Mouse (Mus musculus) limb, embryonic 13.5 days (tissue): Measurements from ENCODE around the gene Btbd8. TPM values are rescaled to one million over a fixed set of nuclear protein-coding genes. Genes with fewer than 3 reads are reported as not detected.

Experiments
- ATAC-seq: fragments of 200-750 bp; cut with Nextera tagmentation; 2 replicates; pipeline ENCODE4 v1.8.0; 2017; ENCODE audit warnings: low read depth, moderate number of reproducible peaks, moderate TSS enrichment; ENCODE audit not compliant: low FRiP score
- H3K27ac ChIP-seq: fragments of 300-500 bp; sonication (generic); 2 replicates; pipeline ENCODE4 v1.5.1; 2015; ENCODE audit warnings: inconsistent platforms, mild to moderate bottlenecking, moderate library complexity
- H3K27me3 ChIP-seq: fragments of 300-500 bp; sonication (generic); 2 replicates; pipeline ENCODE4 v1.6.1; 2015; ENCODE audit warnings: mild to moderate bottlenecking, inconsistent platforms
- H3K36me3 ChIP-seq: fragments of 300-500 bp; sonication (generic); 2 replicates; pipeline ENCODE4 v1.6.1; 2015; ENCODE audit warnings: inconsistent platforms, mild to moderate bottlenecking, moderate library complexity
- H3K4me1 ChIP-seq: fragments of 300-500 bp; sonication (generic); 2 replicates; pipeline ENCODE4 v1.6.1; 2015; ENCODE audit warnings: inconsistent platforms
- H3K4me2 ChIP-seq: fragments of 300-500 bp; sonication (generic); replicated peaks from 2 replicates; pipeline ENCODE4 v1.6.1; 2015; ENCODE audit warnings: inconsistent platforms, mild to moderate bottlenecking, moderate library complexity
- H3K4me3 ChIP-seq: fragments of 300-500 bp; sonication (generic); 2 replicates; pipeline ENCODE4 v1.5.1; 2015; ENCODE audit warnings: moderate library complexity, mild to moderate bottlenecking, inconsistent platforms
- H3K9ac ChIP-seq: fragments of 300-500 bp; sonication (generic); 2 replicates; pipeline ENCODE4 v1.6.1; 2015; ENCODE audit warnings: mild to moderate bottlenecking, inconsistent platforms
- H3K9me3 ChIP-seq: fragments of 300-500 bp; sonication (generic); 2 replicates; pipeline ENCODE4 v1.6.1; 2016; ENCODE audit warnings: inconsistent platforms
- WGBS: fragments of 180-500 bp; shearing (Covaris S2); methylation state at CpG from one replicate; pipeline ENCODE4 v1.1.7; 2015; 5-methylcytosine and 5-hydroxymethylcytosine counted together
- polyA plus RNA-seq: library from polyadenylated mRNA; unstranded; fragments of >200 nt; fragmentation: Nextera tagmentation; extraction: Ambion mirVana; gene quantifications from 2 replicates; pipeline ENCODE4 v1.2.1, GENCODE M21; 2015

Btbd8 gene
- polyA plus RNA-seq, 1 experiment from 2014 or later = 5.7 TPM

DNA sequence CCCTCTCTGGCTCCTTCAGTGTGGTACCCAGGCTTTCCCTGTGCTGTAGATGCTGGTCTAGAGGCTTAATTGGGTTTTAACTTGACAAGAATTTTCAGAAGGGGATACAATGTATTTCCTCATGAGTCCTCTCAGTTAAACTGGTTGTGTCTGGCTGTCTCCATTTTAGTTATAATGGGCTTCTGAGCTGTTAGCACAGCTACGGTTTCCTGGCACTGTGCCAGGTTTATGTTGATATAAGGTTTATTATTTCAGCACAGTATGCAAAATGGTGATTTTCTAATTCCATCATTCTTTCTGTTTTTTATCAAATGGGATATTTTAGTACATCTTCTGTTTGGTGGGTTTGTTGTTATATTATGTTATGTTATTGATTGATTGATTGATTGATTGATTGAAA, 16.1 kb upstream of the Btbd8 start:
- no peak overlapping the region for H3K27ac ChIP-seq
- 51% methylated on average over 1 of the region's 1 CpGs for WGBS
- no peak for ATAC-seq

DNA sequence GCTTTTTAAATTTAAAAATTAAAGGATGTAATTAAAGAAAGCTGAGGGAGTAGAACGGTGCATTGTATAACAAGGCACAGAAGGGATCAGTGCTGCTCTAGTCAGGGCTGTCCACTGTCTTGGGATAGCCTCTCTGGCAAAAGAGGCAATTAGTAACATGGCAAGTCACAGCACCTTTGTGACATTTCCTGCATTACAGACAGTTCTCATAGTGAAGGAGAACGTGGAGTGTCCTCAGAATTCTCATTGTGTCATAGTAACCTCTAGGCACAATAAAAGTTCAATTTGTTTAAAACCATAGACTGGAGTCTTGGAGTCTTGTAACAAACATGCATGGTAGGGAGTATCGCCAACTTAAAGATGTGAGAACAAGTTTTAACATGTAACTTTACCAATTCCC, 6.5 kb upstream of the Btbd8 start, which contains the start of gene Lpcat2b:
Gene Lpcat2b, plus strand, starts transcription at position 301 of the 400 bp plus-strand sequence.
- Histone ChIP-seq H3K27ac (no peak within 1 kb of the TSS), H3K9me3 (no peaks in the 10 kb centered on the region), H3K27me3 (peaks cover 4% of the 10 kb centered on the region), H3K9ac (no peak within 1 kb of the TSS), H3K36me3 (no peaks in the 10 kb centered on the region), H3K4me1 (no peaks in the 10 kb centered on the region), H3K4me3 (no peak within 1 kb of the TSS), H3K4me2 (no peak within 1 kb of the TSS)
- no peak for ATAC-seq
- WGBS = 73% methylated on average over 3 of the region's 3 CpGs

More for the DNA sequence above, 16.1 kb upstream of the Btbd8 start:
- Histone ChIP-seq H3K9me3 (no peaks in the 10 kb centered on the region), H3K27me3 (0 out of 2 replicates have a peak, but pooled peaks cover 3% of the 10 kb centered on the region), H3K9ac (no peak overlapping the region), H3K4me3 (no peak overlapping the region), H3K4me2 (no peak overlapping the region), H3K36me3 (no peaks in the 10 kb centered on the region), H3K4me1 (no peaks in the 10 kb centered on the region)

DNA sequence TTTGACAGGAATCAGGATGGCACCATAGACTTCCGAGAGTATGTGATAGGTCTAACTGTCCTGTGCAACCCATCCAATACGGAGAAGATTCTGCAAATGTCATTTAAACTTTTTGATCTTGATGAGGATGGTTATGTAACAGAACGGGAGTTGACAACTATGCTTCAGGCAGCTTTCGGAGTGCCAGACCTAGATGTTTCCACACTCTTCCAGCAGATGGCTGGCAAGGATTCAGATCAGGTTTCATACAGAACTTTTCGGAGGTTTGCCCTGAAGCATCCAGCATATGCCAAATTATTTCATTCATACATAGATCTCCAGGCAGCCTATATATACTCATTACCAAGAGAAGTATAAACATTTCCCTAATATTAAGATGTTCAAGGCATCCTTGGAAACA, 3.8 kb upstream of the Btbd8 start:
- Histone ChIP-seq H3K27me3 (0 out of 2 replicates have a peak, but pooled peaks cover 4% of the 10 kb centered on the region), H3K4me1 (peaks cover 11% of the 10 kb centered on the region), H3K27ac (no peak overlapping the region), H3K4me3 (no peak overlapping the region), H3K9ac (no peak overlapping the region), H3K4me2 (no peak overlapping the region), H3K9me3 (no peaks in the 10 kb centered on the region), H3K36me3 (no peaks in the 10 kb centered on the region)
- WGBS = 78% methylated on average over 5 of the region's 5 CpGs
- ATAC-seq = no peak

DNA sequence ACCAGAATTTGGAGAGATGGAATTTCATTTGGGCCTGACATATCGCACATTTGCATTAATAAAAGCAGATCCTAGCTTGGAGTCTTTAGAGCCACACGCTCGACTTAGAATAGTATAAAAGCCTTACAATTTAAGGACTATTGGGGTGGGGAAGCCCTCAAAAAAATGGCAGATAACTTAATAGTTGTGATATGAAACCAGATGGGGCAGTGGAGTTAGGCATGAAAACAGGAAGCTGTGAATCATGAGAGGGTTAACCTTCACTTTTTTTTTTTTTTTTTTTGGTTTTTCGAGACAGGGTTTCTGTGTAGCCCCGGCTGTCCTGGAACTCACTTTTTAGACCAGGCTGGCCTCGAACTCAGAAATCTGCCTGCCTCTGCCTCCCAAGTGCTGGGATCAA, 1.6 kb upstream of the Btbd8 start:
- Histone ChIP-seq H3K9me3 (no peaks in the 10 kb centered on the region), H3K4me3 (no peak overlapping the region), H3K4me2 (no peak overlapping the region), H3K9ac (no peak overlapping the region), H3K4me1 (peaks cover 12% of the 10 kb centered on the region), H3K36me3 (no peaks in the 10 kb centered on the region), H3K27ac (no peak overlapping the region), H3K27me3 (0 out of 2 replicates have a peak, but pooled peaks cover 4% of the 10 kb centered on the region)
- 87% methylated on average over 6 of the region's 6 CpGs for WGBS
- no peak for ATAC-seq

DNA sequence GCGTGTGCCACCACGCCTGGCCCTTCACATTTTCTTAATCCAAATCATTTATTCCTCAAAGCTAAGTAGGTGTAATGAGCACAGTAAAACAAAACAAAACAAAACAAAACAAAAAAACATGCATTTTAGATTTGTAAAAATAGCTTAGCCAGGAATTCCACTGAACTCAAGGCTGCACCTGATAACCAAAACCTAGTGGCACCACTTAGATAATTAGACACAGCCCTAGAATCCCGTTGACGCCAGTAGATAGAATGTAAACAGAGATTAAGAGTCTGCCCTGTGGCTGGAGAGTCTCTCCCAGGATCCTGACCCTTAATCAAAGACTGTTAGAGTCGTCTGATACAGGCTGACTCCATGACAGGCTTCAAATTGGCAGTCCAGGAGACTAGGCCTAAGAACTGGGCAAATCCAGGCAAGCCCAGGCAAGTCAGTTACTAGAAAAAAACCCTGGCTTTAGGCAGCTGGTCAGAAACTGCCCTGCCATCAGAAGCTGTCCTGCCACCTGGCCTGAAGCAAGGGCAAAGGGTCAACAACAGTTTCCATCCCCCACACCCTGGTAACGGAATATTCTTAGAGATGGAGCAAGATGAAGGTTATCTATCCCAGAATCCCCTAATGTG, 1.1 kb upstream of the Btbd8 start:
- H3K27ac ChIP-seq = no peak overlapping the region
- WGBS = 66% methylated on average over 6 of the region's 6 CpGs
- H3K4me3 ChIP-seq = no peak overlapping the region
- H3K9ac ChIP-seq = no peak overlapping the region
- no peak for ATAC-seq
- peak overlapping the region; percentile 73 for H3K4me2 ChIP-seq
- no peaks in the 10 kb centered on the region for H3K9me3 ChIP-seq
- 0 out of 2 replicates have a peak, but pooled peaks cover 1% of the 10 kb centered on the region for H3K27me3 ChIP-seq
- H3K4me1 ChIP-seq = peaks cover 12% of the 10 kb centered on the region
- no peaks in the 10 kb centered on the region for H3K36me3 ChIP-seq

DNA sequence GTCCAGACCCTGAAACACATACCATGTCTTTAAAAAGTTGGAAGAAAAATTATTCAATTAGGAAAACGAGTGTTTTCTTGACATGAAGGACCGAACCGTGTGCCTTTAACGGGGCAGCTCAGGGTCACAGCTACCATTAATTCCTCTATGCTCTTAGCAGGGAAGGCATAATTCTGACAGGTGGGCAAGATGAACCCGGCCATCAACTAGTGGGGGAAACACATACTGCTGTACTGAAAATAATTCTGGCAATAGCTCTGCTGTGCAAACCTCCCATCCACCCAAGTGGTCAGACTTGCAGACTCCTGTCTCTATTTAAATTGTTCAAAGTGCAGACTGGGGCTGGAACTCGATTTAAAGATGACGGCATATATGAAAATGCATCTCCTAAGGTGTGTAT, 556 bp downstream of the Btbd8 start:
- H3K9me3 ChIP-seq = no peaks in the 10 kb centered on the region
- peak; percentile 13; the same call in 1 of the 2 replicates for ATAC-seq
- peak overlapping the region; percentile 94 for H3K9ac ChIP-seq
- H3K4me3 ChIP-seq = peak overlapping the region; percentile 83
- no peaks in the 10 kb centered on the region for H3K36me3 ChIP-seq
- no peaks in the 10 kb centered on the region for H3K27me3 ChIP-seq
- H3K4me1 ChIP-seq = peaks cover 18% of the 10 kb centered on the region
- 21% methylated on average over 7 of the region's 7 CpGs for WGBS
- H3K27ac ChIP-seq = peak overlapping the region; percentile 89
- H3K4me2 ChIP-seq = peak overlapping the region; percentile 73

DNA sequence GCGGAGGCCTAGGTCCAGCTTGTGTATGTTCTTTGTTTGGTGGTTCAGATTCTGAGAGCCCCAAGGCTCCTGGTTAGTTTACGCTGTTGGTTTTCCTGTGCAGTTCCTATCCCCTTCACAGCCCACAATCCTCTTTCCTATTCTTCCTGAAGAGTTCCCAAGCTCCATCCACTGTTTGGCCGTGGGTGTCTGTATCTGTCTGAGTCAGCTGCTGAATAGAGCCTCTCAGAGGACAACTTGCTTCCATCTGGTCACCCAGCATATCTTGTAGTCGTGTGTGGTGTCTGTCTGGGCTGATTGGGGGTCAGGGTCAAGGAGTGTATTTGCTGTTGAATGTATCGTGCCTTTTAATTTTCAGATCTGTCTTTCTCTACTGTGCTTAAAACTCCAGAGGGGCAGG, 4.1 kb downstream of the Btbd8 start:
- Histone ChIP-seq H3K27ac (no peak overlapping the region), H3K9ac (no peak overlapping the region), H3K27me3 (no peaks in the 10 kb centered on the region), H3K4me3 (no peak overlapping the region), H3K36me3 (no peaks in the 10 kb centered on the region; the same call in 1 of the 2 replicates), H3K4me1 (peaks cover 18% of the 10 kb centered on the region), H3K9me3 (no peaks in the 10 kb centered on the region), H3K4me2 (no peak overlapping the region)
- no peak for ATAC-seq
- 79% methylated on average over 5 of the region's 5 CpGs for WGBS

DNA sequence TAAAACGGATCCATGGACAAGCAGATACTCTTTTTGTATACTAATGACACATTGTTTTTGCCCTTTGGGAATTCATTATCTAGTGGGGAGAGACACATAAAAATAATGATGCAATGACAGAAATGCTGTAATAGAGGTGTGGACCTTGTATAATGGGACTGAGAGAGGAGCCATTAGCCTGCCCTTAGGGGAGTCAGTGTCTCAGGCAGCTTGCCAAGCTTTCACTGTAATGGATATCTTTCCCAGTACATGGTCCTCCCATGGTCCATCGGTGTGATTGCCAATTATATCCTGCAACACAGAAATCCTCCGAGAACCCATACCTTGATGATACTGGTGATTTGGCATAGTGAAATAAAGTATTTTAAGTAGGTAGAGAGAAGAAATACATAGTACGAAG, 6.5 kb downstream of the Btbd8 start:
- ATAC-seq = no peak
- peaks cover 6% of the 10 kb centered on the region for H3K4me1 ChIP-seq
- no peak overlapping the region for H3K27ac ChIP-seq
- no peak overlapping the region for H3K4me2 ChIP-seq
- H3K36me3 ChIP-seq = no peaks in the 10 kb centered on the region; the same call in 1 of the 2 replicates
- H3K4me3 ChIP-seq = no peak overlapping the region
- H3K9me3 ChIP-seq = no peaks in the 10 kb centered on the region
- no peak overlapping the region for H3K9ac ChIP-seq
- H3K27me3 ChIP-seq = no peaks in the 10 kb centered on the region
- 83% methylated on average over 4 of the region's 4 CpGs for WGBS

DNA sequence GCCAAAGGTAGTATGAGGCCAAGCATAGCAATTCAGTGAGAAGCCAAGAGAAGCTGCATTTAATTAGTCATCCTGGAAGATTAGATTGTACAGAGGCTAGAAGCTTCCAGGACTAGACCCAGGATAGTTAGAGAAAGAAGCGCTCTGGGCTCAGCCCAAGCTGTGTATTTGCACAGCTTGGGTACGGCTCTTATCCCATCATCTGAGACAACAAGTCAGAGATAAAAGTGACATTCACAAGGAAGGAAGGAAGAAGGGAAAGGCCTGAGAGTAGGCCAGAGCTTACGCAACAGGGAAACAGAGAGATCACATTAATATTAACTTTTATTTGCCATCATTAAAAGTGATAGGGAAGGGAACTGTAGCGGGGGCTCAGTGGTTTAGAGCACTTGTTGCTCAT, 10.2 kb downstream of the Btbd8 start:
- H3K9me3 ChIP-seq = no peaks in the 10 kb centered on the region
- H3K4me2 ChIP-seq = no peak overlapping the region
- H3K27ac ChIP-seq = no peak overlapping the region
- 86% methylated on average over 4 of the region's 4 CpGs for WGBS
- H3K9ac ChIP-seq = no peak overlapping the region
- no peak overlapping the region for H3K4me3 ChIP-seq
- peaks cover 8% of the 10 kb centered on the region; the same call in 1 of the 2 replicates for H3K36me3 ChIP-seq
- no peak for ATAC-seq
- H3K4me1 ChIP-seq = no peaks in the 10 kb centered on the region
- H3K27me3 ChIP-seq = no peaks in the 10 kb centered on the region

DNA sequence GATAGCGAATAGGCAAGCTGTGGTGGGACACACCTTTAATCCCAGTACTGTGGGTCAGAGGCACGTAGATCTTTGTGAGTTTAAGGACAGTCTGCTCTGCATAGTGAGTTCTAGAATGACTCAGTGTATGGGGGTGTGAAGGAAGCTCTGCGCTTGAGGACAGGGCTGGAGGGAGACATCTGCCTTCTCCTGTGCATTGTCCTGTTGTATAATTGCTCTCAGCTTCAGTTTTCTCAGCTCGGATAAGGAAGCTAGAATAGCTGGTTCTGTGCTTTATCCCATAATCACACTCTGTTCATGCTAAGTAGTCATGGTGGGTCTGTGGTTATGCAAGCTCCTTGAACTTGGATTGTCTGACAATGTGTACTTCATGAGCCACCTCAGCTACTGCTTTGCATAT, 11.0 kb downstream of the Btbd8 start:
- WGBS = 91% methylated on average over 4 of the region's 4 CpGs
- H3K27me3 ChIP-seq = no peaks in the 10 kb centered on the region
- no peak overlapping the region for H3K9ac ChIP-seq
- no peak overlapping the region for H3K4me2 ChIP-seq
- no peak for ATAC-seq
- H3K27ac ChIP-seq = no peak overlapping the region
- H3K36me3 ChIP-seq = peaks cover 13% of the 10 kb centered on the region; the same call in 1 of the 2 replicates
- H3K9me3 ChIP-seq = no peaks in the 10 kb centered on the region
- no peak overlapping the region for H3K4me3 ChIP-seq
- H3K4me1 ChIP-seq = no peaks in the 10 kb centered on the region

DNA sequence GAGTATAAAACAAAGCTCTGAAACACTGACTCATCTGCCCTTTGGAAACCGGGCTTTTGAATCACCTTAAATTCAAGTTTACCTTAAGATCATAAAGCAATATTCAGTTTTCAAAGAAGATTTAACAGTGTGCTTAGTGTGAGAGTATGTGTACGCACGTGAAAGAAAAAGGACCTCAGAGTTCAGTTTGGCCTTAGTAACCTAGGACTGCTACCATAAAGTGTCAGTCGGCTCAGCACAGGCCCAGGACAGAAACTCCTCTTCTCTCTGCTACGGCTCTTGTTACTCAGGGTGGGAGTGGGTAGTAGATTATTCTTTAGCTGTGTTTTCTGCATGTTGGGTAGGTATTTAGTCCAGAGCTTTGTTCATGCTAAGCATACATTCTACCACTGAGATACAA, 11.8 kb downstream of the Btbd8 start:
- no peak overlapping the region for H3K4me2 ChIP-seq
- H3K27ac ChIP-seq = no peak overlapping the region
- H3K9ac ChIP-seq = no peak overlapping the region
- no peak for ATAC-seq
- no peak overlapping the region for H3K4me3 ChIP-seq
- H3K36me3 ChIP-seq = peaks cover 15% of the 10 kb centered on the region; the same call in 1 of the 2 replicates
- no peaks in the 10 kb centered on the region for H3K4me1 ChIP-seq
- no peaks in the 10 kb centered on the region for H3K9me3 ChIP-seq
- no peaks in the 10 kb centered on the region for H3K27me3 ChIP-seq
- 89% methylated on average over 5 of the region's 5 CpGs for WGBS

DNA sequence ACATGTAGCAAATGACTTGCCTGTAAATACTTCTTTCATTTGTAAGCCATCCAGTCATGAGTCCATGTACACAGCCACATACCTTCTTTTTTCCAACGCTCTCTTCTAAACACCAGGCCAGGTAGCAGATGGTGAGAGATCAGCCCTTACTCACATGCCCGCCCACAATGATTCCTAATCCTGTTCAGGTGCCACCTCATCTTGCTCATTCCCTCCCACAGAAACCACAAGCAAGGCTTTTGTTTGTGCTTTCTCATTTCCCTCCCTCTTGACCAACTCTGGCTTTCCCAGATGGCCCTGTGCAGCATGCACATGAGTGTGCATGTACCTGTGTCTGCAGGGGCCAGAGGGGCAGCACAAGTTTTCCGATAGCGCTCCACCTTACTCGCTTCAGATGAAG, 12.5 kb downstream of the Btbd8 start:
- Histone ChIP-seq H3K36me3 (peaks cover 16% of the 10 kb centered on the region; the same call in 1 of the 2 replicates), H3K4me1 (no peaks in the 10 kb centered on the region), H3K4me2 (no peak overlapping the region), H3K9ac (no peak overlapping the region), H3K4me3 (no peak overlapping the region), H3K27ac (no peak overlapping the region), H3K27me3 (no peaks in the 10 kb centered on the region), H3K9me3 (no peaks in the 10 kb centered on the region)
- no peak for ATAC-seq
- 94% methylated on average over 5 of the region's 5 CpGs for WGBS
